Mouse (Mus musculus) left cerebral cortex, postnatal 25 days (tissue): Measurements from ENCODE around the gene Spocd1. TPM values are rescaled to one million over a fixed set of nuclear protein-coding genes. Genes with fewer than 3 reads are reported as not detected.
A peak's percentile ranks its signal among the peaks of the same experiment; 100 is the strongest.

Experiments
- DNase-seq, 2 experiments: peaks; one replicate each; pipeline ENCODE4 v3.0.0; 2022; ENCODE audit warnings: low spot score in 2 of 2, mixed read lengths in 1 of 2
- intact Hi-C: fragments of 180-260 bp; cut with DNase I; formaldehyde crosslinking; loops from one replicate; pipeline ENCODE4 v1.15.1; 2025
- total RNA-seq, 2 experiments: library from RNA; stranded (reverse); gene quantifications; 2 replicates each; pipeline ENCODE4 v1.2.3; 2021

The Spocd1 gene
- total RNA-seq, 2 experiments from 2014 or later = 0.37 TPM

DNA sequence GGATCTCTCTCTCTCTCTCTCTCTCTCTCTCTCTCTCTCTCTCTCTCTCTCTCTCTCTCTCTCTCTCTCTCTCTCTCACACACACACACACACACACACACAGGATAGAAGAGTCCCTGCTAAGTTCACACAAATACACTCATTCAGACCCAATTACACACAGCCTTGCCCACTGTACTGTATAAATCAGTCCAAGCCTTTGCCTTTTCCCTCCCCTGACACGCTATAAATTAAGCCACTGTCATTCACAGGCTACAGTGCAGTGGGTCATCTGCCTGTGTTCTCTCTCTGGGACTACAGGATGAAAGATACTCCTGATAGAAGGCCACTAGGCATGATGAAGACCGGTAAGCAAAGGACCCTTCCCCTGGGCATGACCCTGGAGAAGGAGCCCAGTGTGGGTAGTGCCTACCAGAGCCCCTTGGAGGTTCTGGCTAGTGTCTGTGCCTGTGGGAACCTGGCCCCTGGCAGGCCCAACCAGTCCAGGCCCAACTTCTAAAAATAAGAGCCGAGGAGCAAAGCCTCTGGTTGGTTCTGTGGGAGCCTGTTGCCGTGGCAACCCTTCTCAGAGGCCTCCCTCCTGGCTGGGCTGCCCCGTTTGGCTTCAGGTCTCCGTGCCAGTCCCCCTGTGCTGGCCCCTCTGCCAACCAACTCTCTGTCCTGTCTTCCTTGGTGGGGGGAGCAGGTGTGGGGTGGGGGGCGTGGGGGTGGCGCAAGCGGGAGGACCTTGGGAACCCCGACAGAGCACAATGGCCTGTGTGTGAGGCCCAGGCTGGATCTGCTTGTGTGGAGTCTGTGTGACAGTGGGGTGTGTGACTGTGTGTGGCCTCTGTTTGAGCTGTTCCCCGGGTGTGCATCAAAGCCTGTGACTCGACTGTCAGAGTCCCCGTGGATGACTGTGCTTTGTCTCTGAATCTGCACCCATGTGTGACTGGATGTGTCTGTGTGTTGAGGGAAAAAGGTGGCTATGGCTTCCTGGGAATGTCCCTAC is 38.3 kb downstream of the Spocd1 start:
- DNase-seq = peak; percentile 78 to 81
- intact Hi-C loops = no loop called here

DNA sequence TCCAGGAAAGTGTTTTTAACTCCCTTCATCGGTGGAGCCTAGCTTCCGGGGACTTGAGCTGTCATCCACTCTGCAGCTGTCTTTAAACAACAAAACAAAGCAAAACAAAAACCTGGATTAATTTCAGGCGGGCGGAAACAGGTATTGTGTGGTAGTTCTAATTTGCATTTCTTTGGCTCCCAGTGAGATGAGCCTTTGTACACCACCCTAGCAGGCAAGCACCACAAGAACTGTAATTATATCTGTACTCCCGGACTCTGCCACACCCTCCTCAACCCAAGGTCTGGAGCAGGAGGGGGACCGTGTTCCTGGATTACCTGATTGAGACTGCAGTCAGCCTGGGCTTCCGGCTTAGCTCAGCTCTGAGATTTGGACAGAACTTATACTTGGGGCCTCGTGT is 41.1 kb downstream of the Spocd1 start:
- intact Hi-C loops = no loop called here
- no peak for DNase-seq

DNA sequence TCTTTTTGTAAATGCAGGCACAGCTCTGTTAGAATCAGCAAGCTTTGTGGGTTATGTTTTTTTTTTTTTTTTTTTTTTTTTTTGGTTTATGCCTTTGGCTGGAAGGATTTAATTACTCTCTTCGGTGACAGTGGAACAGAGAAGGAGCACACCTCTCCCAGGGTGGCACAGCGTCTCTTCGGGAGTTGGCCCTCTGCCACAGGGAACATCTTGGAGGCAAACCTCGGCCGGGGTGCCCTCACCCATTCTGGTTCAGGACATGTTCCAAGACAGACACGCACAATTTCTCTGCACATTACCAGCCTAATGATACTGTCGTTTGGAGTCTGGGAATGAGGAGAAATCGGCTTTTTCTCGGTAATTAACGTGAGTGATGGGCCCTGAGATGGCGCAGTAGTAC is 41.8 kb downstream of the Spocd1 start:
- intact Hi-C loops = no loop called here

DNA sequence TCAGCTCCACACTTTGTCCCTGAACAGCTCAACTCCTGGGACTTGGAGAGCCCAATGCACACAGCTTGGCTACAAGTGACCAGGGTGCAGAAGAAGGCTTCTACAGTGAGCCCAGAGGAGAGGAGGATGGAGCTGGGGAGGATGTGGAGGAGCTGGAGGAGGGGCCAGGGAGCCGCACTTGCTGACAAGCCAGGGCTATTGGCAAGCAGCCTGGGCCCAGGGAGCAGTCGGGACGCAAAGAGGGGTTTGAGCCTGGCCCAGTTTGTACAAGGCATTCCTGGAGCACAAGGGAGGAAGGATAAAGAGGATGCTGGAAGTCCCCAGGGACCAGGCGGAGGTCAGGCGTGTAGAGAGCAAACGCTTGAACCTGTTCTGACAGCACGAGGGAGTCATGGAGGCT is 42.9 kb downstream of the Spocd1 start:
- DNase-seq = no peak
- intact Hi-C loops = no loop called here

More for the DNA sequence above, 41.8 kb downstream of the Spocd1 start:
- DNase-seq = no peak

DNA sequence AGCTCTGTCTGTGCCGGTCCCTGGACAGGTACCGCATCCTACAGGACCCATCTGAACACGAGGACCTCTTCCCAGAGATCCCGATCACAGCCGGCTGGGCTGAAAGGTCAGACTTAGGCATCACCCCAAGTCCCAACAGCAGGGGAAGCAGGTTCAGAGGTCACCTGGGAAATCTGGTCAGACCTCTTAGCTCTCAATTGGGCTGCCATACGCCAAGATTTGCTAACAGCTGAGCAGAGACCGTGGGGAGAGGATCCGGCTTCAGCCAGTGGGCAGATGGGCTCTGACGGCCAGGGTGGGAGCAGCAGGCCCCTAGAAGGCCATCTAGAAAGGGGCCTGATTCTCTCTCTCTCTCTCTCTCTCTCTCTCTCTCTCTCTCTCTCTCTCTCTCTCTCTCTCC is 45.2 kb downstream of the Spocd1 start:
- no peak for DNase-seq
- intact Hi-C loops = no loop called here

DNA sequence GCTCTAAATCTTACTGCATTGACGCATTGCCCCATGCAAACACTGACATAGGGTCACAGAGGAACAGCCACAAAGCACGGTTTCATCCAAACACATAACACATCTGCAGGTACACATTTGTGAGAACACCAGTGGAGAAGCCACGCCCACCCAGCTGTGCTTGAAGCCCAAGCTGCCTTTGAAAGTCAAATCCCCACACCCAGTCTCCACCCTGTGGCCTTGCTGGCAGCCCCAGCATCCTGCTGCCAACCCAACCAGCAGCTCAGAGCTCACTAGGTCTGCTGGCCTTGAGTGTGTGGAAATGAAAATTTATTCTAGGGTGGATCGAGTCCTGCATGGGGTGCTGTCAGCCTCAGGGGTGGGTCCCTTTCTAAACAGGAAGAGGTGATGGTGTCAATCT is 48.2 kb downstream of the Spocd1 start:
- DNase-seq = no peak
- intact Hi-C loops = no loop called here

DNA sequence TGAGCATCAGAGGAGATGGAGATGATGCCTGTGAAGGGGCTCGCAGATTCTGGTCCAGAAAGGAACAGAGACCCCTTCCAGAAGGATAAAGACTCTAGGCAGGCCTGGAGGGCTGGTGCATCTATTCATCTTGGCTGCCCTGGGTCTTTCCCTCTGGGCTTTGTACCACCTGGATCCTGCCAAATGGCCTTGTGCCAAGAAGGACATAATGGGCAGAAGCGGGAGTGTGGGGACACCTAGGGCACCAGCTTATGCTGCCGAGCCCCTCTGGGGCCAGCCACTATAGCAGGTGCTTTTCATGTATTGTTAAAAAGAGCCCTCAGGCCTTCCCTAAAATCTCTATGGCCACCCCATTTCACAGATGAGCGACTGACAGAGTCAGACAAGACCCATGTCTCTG is 49.2 kb downstream of the Spocd1 start:
- no peak for DNase-seq
- intact Hi-C loops = no loop called here

DNA sequence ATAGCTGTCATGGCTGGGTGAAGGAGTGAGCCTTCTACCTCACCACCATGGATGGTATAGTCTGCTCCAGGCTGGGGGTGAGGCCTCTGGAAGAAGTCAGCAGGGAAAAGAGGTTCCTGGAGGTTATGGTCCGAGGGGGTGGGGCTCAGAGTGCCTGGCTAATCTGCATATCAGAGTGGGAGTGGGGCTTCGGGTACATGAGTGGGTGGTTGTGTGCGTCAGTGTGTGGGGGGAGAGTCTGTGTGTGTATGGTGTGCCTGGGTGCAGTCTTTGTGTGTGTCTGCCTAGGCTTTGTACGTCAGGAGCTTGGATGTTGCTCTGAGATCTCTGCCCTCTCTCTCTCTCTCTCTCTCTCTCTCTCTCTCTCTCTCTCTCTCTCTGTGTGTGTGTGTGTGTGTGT is 49.9 kb downstream of the Spocd1 start:
- peak in 1 of 2 experiments; percentile 65 for DNase-seq
- intact Hi-C loops = no loop called here

DNA sequence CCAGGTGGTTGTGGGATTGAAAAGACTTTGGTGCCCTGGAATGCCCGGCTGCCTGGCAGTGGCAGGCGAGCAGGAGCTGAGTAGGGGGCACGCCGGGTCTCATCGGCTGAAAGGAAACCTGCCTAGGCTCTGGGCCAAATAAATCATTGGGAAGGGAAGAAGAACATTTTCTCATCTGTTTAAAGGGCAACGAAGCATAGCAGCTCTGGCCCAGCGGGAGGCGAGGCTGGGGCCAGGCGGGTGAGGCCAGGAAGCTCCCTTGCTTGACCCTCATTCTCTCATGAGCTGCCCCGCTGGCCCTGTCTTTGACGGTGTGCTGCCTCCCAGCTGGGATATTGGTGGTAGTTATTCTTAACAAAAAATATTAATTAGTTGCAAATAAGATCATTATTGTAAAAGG is 52.6 kb downstream of the Spocd1 start:
- intact Hi-C loops = loop anchor here (5.0 kb wide), 1 partner anchor 159 kb away; no protein-coding TSS in a partner anchor
- DNase-seq = no peak

DNA sequence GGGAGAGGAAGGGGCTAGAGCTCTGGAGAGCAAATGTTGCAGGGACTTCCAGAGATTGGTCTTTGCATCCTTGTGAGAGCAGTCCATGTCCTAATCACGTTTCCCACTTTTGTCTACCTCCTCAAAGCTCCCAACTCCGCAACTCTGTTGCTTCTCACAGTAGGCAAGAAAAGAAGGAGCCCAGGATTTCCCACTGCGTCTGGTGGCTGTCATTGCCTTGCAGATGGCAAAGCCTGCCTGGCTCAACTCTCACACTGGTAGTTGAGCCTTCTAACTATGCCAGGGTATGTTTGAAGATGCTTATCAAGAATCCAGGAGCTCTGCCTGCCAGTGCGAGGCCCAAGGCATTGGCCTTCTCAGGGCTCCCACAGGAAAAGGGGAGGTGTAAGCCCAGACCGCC is 54.0 kb downstream of the Spocd1 start:
- DNase-seq = no peak
- intact Hi-C loops = loop anchor here (1.0 to 5.0 kb wide), 2 partner anchors 23 to 161 kb away; no protein-coding TSS in a partner anchor

DNA sequence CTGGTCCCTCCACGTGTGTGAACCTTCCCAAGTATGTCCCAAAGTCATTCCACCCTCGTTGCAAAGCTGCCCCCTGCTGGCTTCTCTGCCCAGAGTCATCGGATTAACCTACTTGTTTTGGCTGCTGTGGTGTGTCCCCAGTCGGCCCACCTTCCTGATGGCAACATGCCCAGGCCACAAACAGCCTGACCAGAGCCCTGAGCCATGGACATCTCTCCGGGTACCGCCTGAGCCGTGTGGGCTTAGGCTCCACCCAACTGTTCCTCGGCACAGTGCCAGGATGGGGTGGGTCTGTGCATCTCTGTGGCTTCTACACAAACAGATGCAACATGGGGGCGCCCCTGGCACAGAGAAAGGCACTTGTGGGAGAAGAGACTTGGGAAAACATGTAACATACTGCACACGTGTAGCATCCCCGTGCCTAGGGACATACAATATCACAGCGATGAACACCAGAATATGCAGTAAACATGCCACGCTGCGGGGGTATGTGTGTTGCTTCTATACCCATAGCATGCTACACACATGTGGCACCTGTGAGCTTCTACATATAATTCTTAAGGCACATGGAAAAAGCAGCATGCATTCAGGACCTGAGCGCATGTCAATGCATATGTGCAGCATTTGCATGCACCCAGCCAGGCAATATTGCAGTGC is 54.8 kb downstream of the Spocd1 start:
- intact Hi-C loops = loop anchor here (1.0 to 5.0 kb wide), 3 partner anchors 24 to 162 kb away; no protein-coding TSS in a partner anchor
- DNase-seq = peak; percentile 87 to 94

DNA sequence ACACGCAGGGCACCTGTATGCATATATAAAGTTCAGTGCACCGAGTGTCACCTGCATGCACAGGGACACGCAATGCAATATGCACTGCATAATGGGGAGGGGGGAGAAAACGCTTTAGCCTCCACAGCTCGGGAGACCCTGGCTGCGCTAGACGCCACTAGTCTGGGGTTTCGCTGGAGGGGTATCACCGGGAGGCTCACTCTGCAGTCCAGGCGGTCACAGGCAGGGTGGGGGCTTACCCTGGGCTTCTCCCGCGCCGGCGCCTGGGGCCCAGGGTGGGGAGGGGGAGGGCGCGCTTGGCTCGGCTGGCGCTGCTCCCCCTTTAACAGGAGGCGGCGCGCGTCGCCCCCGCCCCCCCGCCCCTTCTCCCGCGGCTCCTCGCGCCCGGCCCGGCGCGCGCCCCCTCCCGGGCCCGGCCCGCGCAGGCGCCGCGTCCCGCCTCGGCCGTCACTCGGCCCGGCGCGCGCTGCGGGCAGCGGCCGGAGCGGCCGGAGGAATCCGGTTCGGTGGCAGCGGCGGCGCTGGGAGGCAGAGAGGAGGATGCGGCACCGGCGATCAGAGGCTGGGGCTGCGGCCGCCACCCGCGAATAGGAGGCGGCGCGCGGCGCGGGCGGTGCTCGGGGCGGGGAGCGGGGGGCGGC is 55.5 kb downstream of the Spocd1 start, which contains the start of gene Adgrb2:
Adgrb2 (plus strand) TSS at position 450 of the 641 bp plus-strand sequence.
- intact Hi-C loops = loop anchor here (1.0 to 5.0 kb wide), 2 partner anchors 29 to 162 kb away; no protein-coding TSS in a partner anchor
- no peak for DNase-seq

DNA sequence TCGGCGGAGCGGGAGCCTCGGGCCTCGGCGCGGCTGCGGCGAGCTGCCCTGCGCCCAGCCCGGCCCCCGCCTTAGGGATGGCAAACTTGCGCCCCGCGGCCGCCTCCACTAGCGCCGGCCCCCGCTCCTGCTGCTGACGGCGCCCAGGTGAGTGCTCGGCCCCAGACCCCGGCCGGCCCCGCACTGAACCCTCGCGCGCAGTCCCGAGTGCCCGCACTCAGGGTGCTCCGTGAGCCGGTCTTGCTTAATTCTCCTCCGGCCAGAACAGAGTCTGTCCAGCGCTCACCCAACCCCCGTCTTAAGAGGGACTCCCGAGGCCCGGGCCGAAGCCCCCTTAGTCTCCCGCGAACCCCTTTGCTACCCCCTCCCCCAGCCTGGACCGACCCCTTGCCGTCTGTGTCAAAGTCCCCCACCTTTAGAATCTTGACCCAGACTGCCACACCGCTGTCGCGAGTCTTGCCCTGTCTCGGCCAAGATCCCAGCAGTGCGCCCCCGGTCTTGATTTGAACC is 56.2 kb downstream of the Spocd1 start:
- intact Hi-C loops = no loop called here
- DNase-seq = no peak

DNA sequence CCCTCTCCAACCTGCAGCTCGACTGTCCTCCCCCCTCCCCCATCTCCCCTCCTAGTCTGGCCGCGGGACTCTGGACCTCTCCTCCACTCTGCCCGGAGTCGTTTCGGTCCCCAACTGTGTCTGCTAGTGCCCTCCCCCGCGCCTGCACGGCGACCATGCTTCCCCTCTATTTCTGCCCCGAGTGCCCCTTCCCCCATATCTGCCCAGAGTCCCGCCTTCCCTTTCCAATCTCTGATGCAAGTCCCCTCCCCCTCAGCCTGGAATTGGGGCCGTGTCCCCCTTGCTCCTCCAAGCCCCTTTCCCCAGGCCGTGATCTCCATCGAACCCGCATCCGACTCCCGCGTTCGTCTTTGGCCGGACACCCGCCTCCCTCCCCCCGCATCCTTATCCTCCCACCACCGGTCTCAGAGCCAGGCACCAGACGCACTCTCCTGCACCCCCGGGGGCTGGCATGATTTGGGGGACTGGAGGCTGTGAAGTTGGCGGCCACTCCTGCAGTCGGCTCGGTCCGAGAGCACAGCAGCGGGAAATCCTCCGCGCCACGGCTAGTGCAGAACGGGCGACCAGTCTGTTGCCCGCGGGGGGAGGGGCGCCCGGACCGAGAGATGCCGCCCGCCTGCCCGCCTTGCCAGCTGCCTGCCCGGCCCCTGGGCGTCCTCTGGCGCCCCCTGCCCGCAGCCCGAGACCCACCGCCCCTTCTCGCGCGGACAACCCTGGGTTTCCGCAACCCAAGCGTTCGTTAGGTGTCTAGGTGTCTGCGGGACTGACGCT is 56.8 kb downstream of the Spocd1 start:
- DNase-seq = peak; percentile 83 to 84
- intact Hi-C loops = no loop called here

DNA sequence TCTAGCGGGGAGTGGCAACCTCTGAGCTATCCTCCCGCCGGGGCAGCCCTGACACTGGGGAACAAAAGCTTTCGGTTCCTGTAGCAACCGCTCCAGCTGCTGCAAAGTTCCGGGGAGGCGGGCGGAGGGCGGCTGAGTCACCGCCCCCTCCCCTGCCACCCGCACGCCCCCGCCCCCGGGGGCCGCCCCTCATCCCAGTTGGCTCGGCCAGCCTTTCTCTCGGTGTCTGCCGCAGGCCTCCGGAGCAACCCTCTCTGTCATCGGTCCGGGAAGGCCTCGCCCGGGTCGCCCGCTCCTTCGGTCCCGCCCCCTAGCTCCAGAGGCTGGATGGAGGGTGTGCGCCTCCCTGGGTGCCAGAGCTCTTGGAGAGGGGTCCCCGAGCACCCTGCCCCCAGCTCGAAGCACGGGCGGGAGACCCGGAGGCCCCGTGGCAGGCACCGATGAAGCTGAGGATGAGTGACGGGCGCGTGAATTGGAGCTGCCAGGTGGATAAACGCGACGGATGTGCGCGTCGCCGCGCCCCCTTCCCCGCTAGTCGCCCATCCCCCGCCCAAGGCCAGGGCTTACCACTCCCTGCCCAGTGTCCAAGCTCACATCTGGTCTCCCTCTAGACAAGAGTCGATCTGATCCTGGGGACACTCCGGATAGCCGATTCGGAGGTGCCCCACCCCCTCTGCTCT is 58.9 kb downstream of the Spocd1 start:
- intact Hi-C loops = no loop called here
- no peak for DNase-seq

DNA sequence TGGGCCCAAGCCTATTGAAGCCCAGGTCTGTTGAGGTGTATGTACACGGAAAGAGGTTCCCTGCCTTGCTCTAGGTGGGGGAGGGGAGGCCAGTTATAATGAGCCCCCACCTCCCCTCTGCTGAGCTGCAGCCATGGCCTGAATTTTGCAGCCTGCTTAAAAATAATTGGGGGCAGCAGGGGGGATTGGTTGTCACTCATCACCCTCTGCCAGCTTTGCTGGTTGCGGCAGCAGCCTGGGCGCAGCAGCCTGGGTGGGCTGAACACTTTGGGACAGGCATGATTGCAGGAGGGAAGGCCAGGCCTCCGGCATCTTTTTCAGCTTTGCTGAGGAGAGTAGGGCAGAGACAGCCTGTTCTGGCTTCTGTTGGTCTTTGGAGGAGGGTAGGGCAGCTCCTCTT is 60.9 kb downstream of the Spocd1 start:
- intact Hi-C loops = no loop called here
- DNase-seq = no peak

DNA sequence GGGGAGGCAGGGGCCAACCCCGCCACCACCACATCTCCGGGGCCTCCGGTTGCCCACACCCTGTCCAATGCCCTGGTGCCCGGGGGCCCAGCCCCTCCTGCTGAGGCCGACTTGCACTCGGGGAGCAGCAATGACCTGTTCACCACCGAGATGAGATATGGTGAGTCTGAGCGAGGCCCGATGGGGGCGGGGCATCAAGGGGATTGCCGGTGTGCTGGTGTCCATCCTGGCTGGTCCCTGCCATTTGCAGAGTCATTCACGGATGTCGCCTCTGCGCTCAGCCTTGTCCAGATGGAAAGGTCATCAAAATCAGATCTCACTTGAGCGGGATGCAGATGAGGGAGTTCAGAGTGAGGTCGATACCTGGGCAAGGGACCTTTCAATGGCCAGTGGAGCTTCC is 63.7 kb downstream of the Spocd1 start:
- DNase-seq = no peak
- intact Hi-C loops = no loop called here

DNA sequence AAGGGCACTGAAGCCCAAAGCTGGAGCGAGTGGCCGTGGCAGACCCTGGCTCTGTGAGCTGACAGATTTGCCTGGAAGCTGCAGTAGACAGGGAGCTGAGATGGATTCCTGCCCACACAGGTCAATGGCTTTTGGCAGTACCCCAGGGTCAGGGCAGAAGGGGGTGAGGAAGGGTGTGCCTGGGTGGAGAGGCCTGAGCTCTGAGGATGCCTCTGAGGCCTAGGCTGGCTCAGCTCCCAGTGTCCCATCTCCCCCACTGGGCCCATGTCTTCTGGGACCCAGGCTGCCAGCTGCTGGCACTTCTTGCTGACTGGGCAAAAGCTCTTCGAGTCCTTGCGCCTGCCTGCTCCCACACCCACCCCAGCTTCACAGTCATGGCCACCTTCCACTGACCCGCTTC is 64.2 kb downstream of the Spocd1 start:
- intact Hi-C loops = no loop called here
- DNase-seq = no peak
